Mouse (Mus musculus) liver, postnatal 0 days (tissue): ENCODE results near the gene Zbtb9. TPM values are rescaled to one million over a fixed set of nuclear protein-coding genes. Genes with fewer than 3 reads are reported as not detected.
A peak's percentile ranks its signal among the peaks of the same experiment; 100 is the strongest.

Source experiments
- ATAC-seq: fragments of 200-750 bp; cut with Nextera tagmentation; 2 replicates; pipeline ENCODE4 v1.8.0; 2017; ENCODE audit warnings: mild to moderate bottlenecking, moderate library complexity
- DNase-seq: peaks from one replicate; pipeline ENCODE4 v3.0.0-alpha.2; 2016
- H3K27ac ChIP-seq: fragments of 300-500 bp; sonication (generic); 2 replicates; pipeline ENCODE4 v1.5.1; 2014; ENCODE audit warnings: antibody characterized with exemption, moderate library complexity, mild to moderate bottlenecking, low read depth
- H3K27me3 ChIP-seq: fragments of 300-500 bp; sonication (generic); 2 replicates; pipeline ENCODE4 v1.6.1; 2014; ENCODE audit warnings: low read length, control low read depth, mixed read lengths; ENCODE audit not compliant: insufficient read depth
- H3K36me3 ChIP-seq: fragments of 300-500 bp; sonication (generic); replicated peaks from 2 replicates; pipeline ENCODE4 v1.6.1; 2014; ENCODE audit warnings: mild to moderate bottlenecking, control low read depth, low read length, moderate library complexity, mixed read lengths; ENCODE audit not compliant: insufficient read depth
- H3K4me1 ChIP-seq: fragments of 300-500 bp; sonication (generic); 2 replicates; pipeline ENCODE4 v1.6.1; 2014; ENCODE audit warnings: antibody characterized with exemption, mild to moderate bottlenecking, control low read depth; ENCODE audit not compliant: insufficient read depth
- H3K4me2 ChIP-seq: fragments of 300-500 bp; sonication (generic); 2 replicates; pipeline ENCODE4 v1.6.1; 2014; ENCODE audit warnings: low read depth, mild to moderate bottlenecking, low read length, moderate library complexity, mixed read lengths
- H3K4me3 ChIP-seq: fragments of 300-500 bp; sonication (generic); 2 replicates; pipeline ENCODE4 v1.5.1; 2014; ENCODE audit warnings: low read depth, low read length
- H3K9ac ChIP-seq: fragments of 300-500 bp; sonication (generic); replicated peaks from 2 replicates; pipeline ENCODE4 v1.6.1; 2014; ENCODE audit warnings: mild to moderate bottlenecking, moderate library complexity
- H3K9me3 ChIP-seq: fragments of 300-500 bp; sonication (generic); 2 replicates; pipeline ENCODE4 v1.6.1; 2016; ENCODE audit warnings: mild to moderate bottlenecking, control low read depth, low read length, mixed read lengths
- CTCF ChIP-seq: sonication (generic); IDR thresholded peaks from 2 replicates; pipeline ENCODE4 v1.5.1; 2016; ENCODE audit warnings: antibody characterized with exemption, low read depth
- EP300 ChIP-seq: IDR thresholded peaks from 2 replicates; pipeline ENCODE4 v1.6.1; 2016; ENCODE audit warnings: antibody characterized with exemption, low read depth, mild to moderate bottlenecking
- WGBS: fragments of 180-500 bp; shearing (Covaris S2); extraction: QIAGEN DNeasy Blood & Tissue Kit; methylation state at CpG from one replicate; pipeline ENCODE4 v1.1.7; 2014; ENCODE audit not compliant: insufficient replicate concordance; 5-methylcytosine and 5-hydroxymethylcytosine counted together
- polyA plus RNA-seq: library from polyadenylated mRNA; unstranded; fragments of >200 nt; fragmentation: Nextera tagmentation; extraction: Ambion mirVana; gene quantifications from 2 replicates; pipeline ENCODE4 v1.2.1, GENCODE M21; 2015

The Zbtb9 gene
- polyA plus RNA-seq, 1 experiment from 2014 or later: 4.4 TPM

DNA sequence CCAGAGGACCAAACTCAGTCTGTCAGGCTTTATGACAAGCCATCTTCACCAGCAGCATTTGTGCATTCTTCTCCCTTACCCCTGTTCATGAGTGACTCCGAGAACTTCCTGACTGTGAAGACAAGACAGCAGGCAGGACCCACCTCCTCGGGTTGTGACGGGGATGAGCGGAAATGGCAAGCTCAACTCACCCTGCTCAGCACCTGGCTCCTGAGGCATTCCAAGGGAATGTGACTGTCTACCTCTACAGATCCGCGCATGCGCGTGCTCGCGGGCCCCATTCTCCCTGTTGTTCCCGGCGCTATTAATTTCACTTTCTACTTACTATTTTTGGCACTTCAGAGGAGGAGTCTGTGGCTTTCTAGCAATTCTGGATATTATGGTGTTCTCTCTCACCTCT, 27.0 kb downstream of the Zbtb9 start:
- no peak for ATAC-seq
- Histone ChIP-seq H3K36me3 (no peaks in the 10 kb centered on the region), H3K4me3 (no peak overlapping the region), H3K4me1 (no peaks in the 10 kb centered on the region), H3K4me2 (no peak overlapping the region), H3K27me3 (no peaks in the 10 kb centered on the region), H3K9me3 (no peaks in the 10 kb centered on the region), H3K9ac (no peak overlapping the region; the same call in 1 of the 2 replicates), H3K27ac (no peak overlapping the region)
- WGBS: 72% methylated on average over 12 of the region's 12 CpGs
- TF ChIP-seq CTCF (no peak), EP300 (no peak)
- DNase-seq: no peak

GRCm38 (mm10) chr17:27001151-27001550, 28.2 kb downstream of the Zbtb9 start:
- H3K27ac ChIP-seq: no peak overlapping the region
- no peak overlapping the region for H3K4me2 ChIP-seq
- no peak overlapping the region for H3K9ac ChIP-seq
- no peaks in the 10 kb centered on the region for H3K9me3 ChIP-seq
- no peaks in the 10 kb centered on the region for H3K4me1 ChIP-seq
- TF ChIP-seq CTCF (peak; percentile 68), EP300 (no peak)
- no peak overlapping the region for H3K4me3 ChIP-seq
- ATAC-seq: peak; percentile 45; the same call in 1 of the 2 replicates
- WGBS: 70% methylated on average over 7 of the region's 7 CpGs
- H3K27me3 ChIP-seq: no peaks in the 10 kb centered on the region
- no peaks in the 10 kb centered on the region for H3K36me3 ChIP-seq
- DNase-seq: peak; percentile 59

DNA sequence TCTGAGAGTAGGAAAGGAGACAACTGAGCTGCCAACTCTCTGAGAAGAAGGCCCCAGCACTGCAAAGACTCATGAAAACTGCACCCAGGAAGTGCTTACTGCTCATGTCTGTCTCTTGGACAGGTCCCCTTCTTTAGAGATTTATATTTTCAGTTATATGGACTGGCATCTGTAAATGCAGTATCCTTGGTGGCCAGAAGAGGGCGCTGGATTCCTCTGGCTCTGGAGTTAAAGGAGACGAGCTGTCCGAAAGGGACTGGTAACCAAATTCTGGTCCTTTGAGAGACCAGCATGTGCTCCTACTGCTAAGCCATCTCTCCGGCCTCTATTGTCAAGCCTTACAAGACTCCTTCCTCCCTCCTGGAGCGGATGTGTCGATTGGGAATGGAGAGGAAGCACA, 28.9 kb downstream of the Zbtb9 start:
- Histone ChIP-seq H3K9ac (no peak overlapping the region), H3K27ac (no peak overlapping the region), H3K9me3 (no peaks in the 10 kb centered on the region), H3K4me1 (no peaks in the 10 kb centered on the region), H3K4me2 (no peak overlapping the region), H3K4me3 (no peak overlapping the region), H3K36me3 (no peaks in the 10 kb centered on the region), H3K27me3 (no peaks in the 10 kb centered on the region)
- TF ChIP-seq EP300 (no peak), CTCF (peak; percentile 80)
- DNase-seq (peak; percentile 68), ATAC-seq (no peak)
- WGBS: 55% methylated on average over 6 of the region's 6 CpGs

- ATAC-seq (no peak), DNase-seq (peak; percentile 78)
- Histone ChIP-seq H3K9me3 (no peaks in the 10 kb centered on the region), H3K27me3 (no peaks in the 10 kb centered on the region), H3K4me1 (peaks cover 2% of the 10 kb centered on the region; the same call in 1 of the 2 replicates), H3K36me3 (no peaks in the 10 kb centered on the region), H3K4me2 (no peak overlapping the region), H3K4me3 (no peak overlapping the region), H3K27ac (no peak overlapping the region), H3K9ac (no peak overlapping the region)
- WGBS: 50% methylated on average over 9 of the region's 9 CpGs
- peak; percentile 89 for TF ChIP-seq CTCF
- TF ChIP-seq EP300: no peak
Measured at GRCm38 (mm10) chr17:27004431-27004830, 31.5 kb downstream of the Zbtb9 start.

- ATAC-seq: no peak
- H3K9ac ChIP-seq: no peak overlapping the region
- H3K4me3 ChIP-seq: no peak overlapping the region
- H3K27ac ChIP-seq: no peak overlapping the region
- no peaks in the 10 kb centered on the region for H3K36me3 ChIP-seq
- TF ChIP-seq EP300: no peak
- TF ChIP-seq CTCF: no peak
- 59% methylated on average over 19 of the region's 19 CpGs for WGBS
- no peaks in the 10 kb centered on the region for H3K27me3 ChIP-seq
- H3K4me2 ChIP-seq: no peak overlapping the region
- DNase-seq: no peak
- no peaks in the 10 kb centered on the region for H3K9me3 ChIP-seq
- H3K4me1 ChIP-seq: peaks cover 2% of the 10 kb centered on the region; the same call in 1 of the 2 replicates
Measured at GRCm38 (mm10) chr17:27004903-27005485, 32.0 kb downstream of the Zbtb9 start.

DNA sequence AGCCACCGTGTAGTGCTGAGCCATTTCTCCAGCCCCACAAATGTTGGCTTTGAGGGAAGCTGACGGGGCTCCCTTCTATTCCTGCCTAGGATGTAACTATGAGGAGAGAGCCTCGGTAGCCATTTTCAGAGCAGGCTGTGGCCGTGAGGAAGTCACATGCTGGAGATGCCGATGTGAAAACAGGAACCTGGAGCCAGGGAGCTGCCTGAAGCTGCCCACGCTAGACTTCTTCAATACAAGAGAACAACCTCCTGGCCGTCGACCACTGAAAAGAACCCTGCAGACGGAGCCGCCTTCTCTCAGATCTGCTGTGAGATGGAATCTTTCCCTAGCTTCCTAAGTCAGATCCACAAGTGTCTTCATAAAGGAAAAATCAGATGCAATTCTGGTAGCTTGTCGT, 32.7 kb downstream of the Zbtb9 start:
- Histone ChIP-seq H3K4me1 (peaks cover 2% of the 10 kb centered on the region; the same call in 1 of the 2 replicates), H3K4me2 (no peak overlapping the region), H3K4me3 (no peak overlapping the region), H3K27ac (no peak overlapping the region), H3K27me3 (no peaks in the 10 kb centered on the region), H3K9ac (no peak overlapping the region), H3K36me3 (no peaks in the 10 kb centered on the region), H3K9me3 (no peaks in the 10 kb centered on the region)
- TF ChIP-seq CTCF: no peak
- no peak for TF ChIP-seq EP300
- 28% methylated on average over 11 of the region's 11 CpGs for WGBS
- no peak for DNase-seq
- ATAC-seq: no peak
